Mouse (Mus musculus) kidney, adult 2 months (tissue): Measurements from ENCODE around the gene Tex33. TPM values are rescaled to one million over a fixed set of nuclear protein-coding genes. Genes with fewer than 3 reads are reported as not detected.
A peak's percentile ranks its signal among the peaks of the same experiment; 100 is the strongest.

Experiments used
- DNase-seq: peaks from one replicate; pipeline ENCODE4 v3.0.0; 2021
- H3K27ac ChIP-seq: fragments of 200-500 bp; 2 replicates; pipeline ENCODE4 v1.5.1; 2012; ENCODE audit warnings: low read depth, low read length, control low read depth, inconsistent platforms; ENCODE audit not compliant: insufficient read depth
- H3K27me3 ChIP-seq: fragments of 200-500 bp; replicated peaks from 2 replicates; pipeline ENCODE4 v1.6.1; 2012; ENCODE audit warnings: mild to moderate bottlenecking, moderate library complexity, low read length, inconsistent platforms; ENCODE audit not compliant: control insufficient read depth, insufficient read depth
- H3K36me3 ChIP-seq: fragments of 200-500 bp; 2 replicates; pipeline ENCODE4 v1.6.1; 2012; ENCODE audit warnings: mild to moderate bottlenecking, moderate library complexity, low read length, inconsistent platforms; ENCODE audit not compliant: control insufficient read depth, insufficient read depth
- H3K4me1 ChIP-seq: fragments of 200-500 bp; 2 replicates; pipeline ENCODE4 v1.6.1; 2011; ENCODE audit warnings: low read length; ENCODE audit not compliant: control insufficient read depth, insufficient read depth
- H3K4me3 ChIP-seq: fragments of 200-500 bp; 2 replicates; pipeline ENCODE4 v1.5.1; 2011; ENCODE audit warnings: mild to moderate bottlenecking, low read depth, low read length, control low read depth; ENCODE audit not compliant: insufficient read depth
- CTCF ChIP-seq: fragments of 200-500 bp; conservative IDR thresholded peaks from 2 replicates; pipeline ENCODE4 v1.5.1; 2011; ENCODE audit warnings: low read depth, mild to moderate bottlenecking, control low read depth, low read length, moderate library complexity, mixed read lengths; ENCODE audit not compliant: insufficient read depth, insufficient read length
- POLR2A ChIP-seq: fragments of 200-500 bp; IDR thresholded peaks from one replicate; pipeline ENCODE4 v1.6.1; 2011; ENCODE audit warnings: low read depth, low read length, control low read depth
- WGBS: fragments of 180-500 bp; shearing (Covaris S2); methylation state at CpG from one replicate; pipeline ENCODE4 v1.1.7; 2018; 5-methylcytosine and 5-hydroxymethylcytosine counted together
- polyA plus RNA-seq: library from polyadenylated mRNA; depleted of rRNA; stranded (reverse); fragments of >200 nt; gene quantifications from 2 replicates; pipeline ENCODE4 v1.2.3, GENCODE M21; 2012

The Tex33 gene
- polyA plus RNA-seq, 1 experiment = 0.48 TPM

GRCm38 (mm10) chr15:78405098-78405497 lies 9.4 kb upstream of the Tex33 start:
- TF ChIP-seq POLR2A (peak; percentile 11), CTCF (no peak)
- WGBS = 42% methylated on average over 11 of the region's 11 CpGs
- H3K27ac ChIP-seq = peak overlapping the region; percentile 76
- no peaks in the 10 kb centered on the region for H3K36me3 ChIP-seq
- peaks cover 37% of the 10 kb centered on the region for H3K4me1 ChIP-seq
- peak overlapping the region; percentile 79 for H3K4me3 ChIP-seq
- no peak for DNase-seq
- no peaks in the 10 kb centered on the region for H3K27me3 ChIP-seq

DNA sequence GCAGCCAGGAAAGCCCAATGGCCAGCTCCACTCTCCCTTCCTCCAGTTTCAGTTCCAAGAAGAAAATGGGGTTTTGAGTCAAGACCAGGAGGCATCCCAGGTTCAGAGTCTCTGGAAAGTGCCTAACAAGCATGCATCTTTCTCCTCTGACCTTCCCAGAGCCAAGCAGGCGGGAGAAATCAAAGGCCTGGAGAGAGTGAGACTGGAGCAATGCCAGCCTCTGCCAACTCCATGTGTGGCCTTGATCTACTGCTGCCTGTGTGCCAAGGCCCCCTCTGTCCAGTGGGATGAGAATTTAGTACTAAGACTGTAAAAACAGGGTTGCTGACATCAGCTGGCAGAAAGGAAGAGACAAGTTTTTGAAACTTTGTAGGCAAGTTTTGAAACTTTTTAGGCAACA lies 8.2 kb upstream of the Tex33 start:
- Histone ChIP-seq H3K4me3 (no peak overlapping the region), H3K4me1 (peaks cover 37% of the 10 kb centered on the region), H3K36me3 (no peaks in the 10 kb centered on the region), H3K27ac (peak overlapping the region; percentile 76), H3K27me3 (no peaks in the 10 kb centered on the region)
- DNase-seq = peak; percentile 94
- 22% methylated on average over 1 of the region's 1 CpGs for WGBS
- TF ChIP-seq POLR2A = no peak
- no peak for TF ChIP-seq CTCF

DNA sequence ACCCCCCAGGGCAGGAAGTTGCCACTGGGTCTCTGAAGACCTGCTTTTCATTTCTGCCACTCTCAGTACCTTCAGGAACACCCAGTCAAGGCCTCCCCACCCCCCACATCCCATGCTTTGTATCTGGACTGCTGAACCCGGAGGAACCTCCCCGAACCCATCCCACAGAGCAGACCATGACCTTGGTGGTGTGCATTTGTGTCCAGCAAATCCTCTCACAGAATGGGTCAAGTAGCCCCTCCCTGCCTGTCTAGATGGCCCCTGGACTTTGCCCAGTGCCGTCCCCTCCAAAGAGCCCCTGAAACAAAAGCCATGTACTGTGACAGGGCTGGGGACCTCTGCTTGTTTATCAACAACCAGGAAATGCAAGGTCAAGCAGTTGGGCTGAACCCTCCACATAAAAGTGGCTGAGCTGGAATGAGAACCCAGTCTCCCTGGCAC lies 7.6 kb upstream of the Tex33 start:
- TF ChIP-seq CTCF = no peak
- no peak for TF ChIP-seq POLR2A
- Histone ChIP-seq H3K4me1 (peaks cover 37% of the 10 kb centered on the region), H3K36me3 (no peaks in the 10 kb centered on the region), H3K27ac (peak overlapping the region; percentile 76), H3K27me3 (no peaks in the 10 kb centered on the region), H3K4me3 (no peak overlapping the region)
- peak; percentile 93 for DNase-seq
- WGBS = 24% methylated on average over 3 of the region's 3 CpGs

DNA sequence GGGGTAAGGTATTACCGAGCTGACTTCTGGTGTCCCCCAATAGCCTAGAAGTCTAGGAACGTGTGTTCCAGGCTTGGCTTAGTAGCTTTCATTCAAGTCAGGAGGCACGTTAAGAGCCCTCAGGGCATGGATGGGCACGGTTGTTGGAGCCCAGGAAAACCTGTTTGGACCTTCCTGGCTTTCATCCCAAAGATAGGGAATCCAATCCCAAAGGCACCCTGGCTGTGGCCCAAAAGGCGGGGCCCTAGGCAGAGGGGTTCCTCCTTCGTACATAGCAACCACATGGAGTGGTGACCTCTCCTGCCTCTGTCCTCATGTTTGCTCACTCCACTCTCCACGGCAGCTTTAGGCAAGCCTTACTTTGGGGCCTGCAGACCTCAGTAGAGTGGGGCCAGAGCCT lies 6.7 kb upstream of the Tex33 start:
- H3K27ac ChIP-seq = 0 out of 2 replicates have a peak overlapping the region, but pooled peaks have one; percentile 7
- H3K27me3 ChIP-seq = no peaks in the 10 kb centered on the region
- H3K4me1 ChIP-seq = peaks cover 33% of the 10 kb centered on the region
- WGBS = 36% methylated on average over 7 of the region's 7 CpGs
- H3K36me3 ChIP-seq = no peaks in the 10 kb centered on the region
- H3K4me3 ChIP-seq = no peak overlapping the region
- TF ChIP-seq POLR2A (no peak), CTCF (no peak)
- peak; percentile 83 for DNase-seq

DNA sequence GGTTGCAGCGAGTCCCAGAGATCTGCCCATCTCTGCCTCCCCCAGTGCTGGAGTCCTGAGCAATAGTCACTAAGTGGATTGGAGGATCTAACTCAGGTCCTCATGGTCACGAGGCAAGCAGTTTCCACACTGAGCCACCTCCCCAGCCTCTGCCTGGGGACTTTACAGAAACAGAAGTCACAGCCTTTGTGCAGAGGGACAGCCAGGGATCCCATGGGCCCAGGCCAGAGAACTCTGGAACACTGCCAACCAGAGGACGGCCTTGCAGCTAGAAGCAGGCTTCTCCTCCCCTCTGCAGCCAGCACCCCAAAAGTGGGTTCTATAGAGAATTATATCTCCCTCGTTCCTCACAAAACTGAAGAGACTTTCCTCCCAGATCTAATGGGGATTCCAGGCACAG lies 6.2 kb upstream of the Tex33 start:
- H3K27ac ChIP-seq = no peak overlapping the region
- peak; percentile 88 for DNase-seq
- WGBS = 31% methylated on average over 4 of the region's 4 CpGs

DNA sequence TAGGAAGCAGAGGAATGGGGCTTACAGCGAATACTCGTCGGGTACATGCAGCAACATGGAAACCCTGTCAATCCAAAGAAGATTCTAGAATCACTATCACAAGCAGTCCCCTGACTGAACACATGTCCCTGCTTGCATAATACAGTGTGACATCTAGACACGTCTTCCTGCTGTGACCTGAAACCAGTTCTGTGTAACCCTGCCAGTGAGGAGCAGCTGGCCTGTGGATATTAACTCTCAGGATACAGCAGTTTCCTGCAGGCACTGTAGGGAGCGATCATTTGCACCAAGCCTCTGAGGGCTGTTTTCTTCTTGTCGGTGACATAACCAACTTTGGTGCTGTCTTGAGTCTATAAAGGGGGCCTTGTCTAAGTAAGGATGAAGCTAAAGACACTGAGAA lies 5.6 kb upstream of the Tex33 start:
- 66% methylated on average over 6 of the region's 6 CpGs for WGBS
- Histone ChIP-seq H3K27me3 (no peaks in the 10 kb centered on the region), H3K4me3 (no peak overlapping the region), H3K27ac (no peak overlapping the region), H3K4me1 (peaks cover 30% of the 10 kb centered on the region), H3K36me3 (no peaks in the 10 kb centered on the region)
- no peak for DNase-seq
- TF ChIP-seq POLR2A (no peak), CTCF (no peak)

More for the DNA sequence above, 6.2 kb upstream of the Tex33 start:
- Histone ChIP-seq H3K4me1 (peaks cover 30% of the 10 kb centered on the region), H3K27me3 (no peaks in the 10 kb centered on the region), H3K36me3 (no peaks in the 10 kb centered on the region), H3K4me3 (no peak overlapping the region)
- TF ChIP-seq CTCF (no peak), POLR2A (no peak)

DNA sequence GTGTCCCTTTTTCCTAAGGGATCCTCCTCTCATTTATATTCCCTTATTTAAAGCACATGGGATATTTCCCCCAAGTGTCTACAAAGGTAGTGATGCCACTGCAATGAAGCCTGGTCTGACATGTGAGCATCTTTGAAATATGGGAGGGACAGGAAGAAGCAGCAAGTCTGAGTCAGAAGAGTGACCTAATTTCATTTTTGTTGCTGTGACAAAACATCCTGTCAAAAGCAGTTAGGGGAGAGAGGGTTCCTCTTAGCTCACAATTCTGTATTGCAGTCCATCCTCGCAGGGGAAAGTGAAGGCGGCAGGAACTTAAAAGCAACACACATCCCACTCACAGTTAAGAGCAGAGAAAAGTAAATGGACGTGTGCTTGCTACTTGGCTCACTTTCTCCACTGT lies 4.9 kb downstream of the Tex33 start:
- 82% methylated on average over 3 of the region's 3 CpGs for WGBS
- DNase-seq = no peak
- no peak overlapping the region for H3K4me3 ChIP-seq
- no peak overlapping the region for H3K27ac ChIP-seq
- H3K36me3 ChIP-seq = no peaks in the 10 kb centered on the region
- no peaks in the 10 kb centered on the region for H3K27me3 ChIP-seq
- H3K4me1 ChIP-seq = no peaks in the 10 kb centered on the region; the same call in 1 of the 2 replicates
- TF ChIP-seq POLR2A (no peak), CTCF (no peak)

DNA sequence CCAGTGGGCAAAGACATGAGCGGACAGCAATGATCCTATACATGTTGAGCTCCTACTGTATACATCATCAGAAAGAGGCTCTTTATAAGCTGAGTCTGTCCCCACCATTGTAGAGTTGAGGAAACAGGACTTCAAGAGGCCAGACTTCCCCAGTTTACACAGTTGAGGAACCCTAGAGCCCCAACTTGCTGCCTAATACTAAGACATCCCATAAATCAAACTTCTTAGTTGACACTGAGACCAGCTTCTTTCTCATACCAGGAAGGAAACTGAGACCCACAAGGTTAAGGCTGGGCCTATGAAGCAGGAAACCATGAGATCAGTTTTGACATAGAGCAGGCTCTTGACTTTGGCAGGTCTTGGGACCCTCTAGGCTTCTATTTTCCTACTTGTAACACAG lies 10.1 kb downstream of the Tex33 start:
- Histone ChIP-seq H3K27me3 (no peaks in the 10 kb centered on the region), H3K36me3 (no peaks in the 10 kb centered on the region), H3K4me1 (peaks cover 16% of the 10 kb centered on the region; the same call in 1 of the 2 replicates), H3K4me3 (no peak overlapping the region), H3K27ac (no peak overlapping the region)
- TF ChIP-seq CTCF (no peak), POLR2A (no peak)
- no peak for DNase-seq
- WGBS = 100% methylated on average over 1 of the region's 1 CpGs
